Mouse (Mus musculus): Measurements from ENCODE around the gene Ms4a1.

The Ms4a1 gene

GRCm38 (mm10) chr19:11234921-11235735 is 30.9 kb downstream of the Ms4a1 start:
- Histone ChIP-seq H3K9me3 (ENCODE audit: low read length) (no peaks in the 10 kb centered on the region), H3K36me3 (ENCODE audit: insufficient read depth, low read length) (no peaks in the 10 kb centered on the region), H3K4me1 (replicated peaks; ENCODE audit: low read depth, low read length) (no peaks in the 10 kb centered on the region), H3K4me3 (replicated peaks; ENCODE audit: low read length) (no peak overlapping the region), H3K27me3 (ENCODE audit: insufficient read depth, low read length) (no peaks in the 10 kb centered on the region)
- no peak for TF ChIP-seq NANOG (IDR thresholded peaks at IDR 0.05; ENCODE audit: borderline replicate concordance, low read length)
- no peak for TF ChIP-seq POU5F1 (IDR thresholded peaks at IDR 0.05; ENCODE audit: borderline replicate concordance, low read length)
- no peak for TF ChIP-seq CTCF (conservative IDR thresholded peaks at IDR 0.05; ENCODE audit: low read length)

- H3K4me1 ChIP-seq (replicated peaks; ENCODE audit: low read depth, low read length): no peaks in the 10 kb centered on the region
- H3K4me3 ChIP-seq (replicated peaks; ENCODE audit: low read length): no peak overlapping the region
- H3K36me3 ChIP-seq (ENCODE audit: insufficient read depth, low read length): no peaks in the 10 kb centered on the region
- no peak for TF ChIP-seq CTCF (conservative IDR thresholded peaks at IDR 0.05; ENCODE audit: low read length)
- TF ChIP-seq POU5F1 (IDR thresholded peaks at IDR 0.05; ENCODE audit: borderline replicate concordance, low read length): no peak
- no peak for TF ChIP-seq NANOG (IDR thresholded peaks at IDR 0.05; ENCODE audit: borderline replicate concordance, low read length)
- H3K27me3 ChIP-seq (ENCODE audit: insufficient read depth, low read length): no peaks in the 10 kb centered on the region
- no peaks in the 10 kb centered on the region for H3K9me3 ChIP-seq (ENCODE audit: low read length)
These were observed 31.8 kb downstream of the Ms4a1 start for GRCm38 (mm10) chr19:11234244-11234643.

GRCm38 (mm10) chr19:11232348-11232747 is 33.7 kb downstream of the Ms4a1 start, which contains the start of gene Ms4a12:
Ms4a12 (minus strand) TSS chr19:11232448.
- TF ChIP-seq NANOG (IDR thresholded peaks at IDR 0.05; ENCODE audit: borderline replicate concordance, low read length) (no peak), CTCF (conservative IDR thresholded peaks at IDR 0.05; ENCODE audit: low read length) (no peak), POU5F1 (IDR thresholded peaks at IDR 0.05; ENCODE audit: borderline replicate concordance, low read length) (no peak)
- no peaks in the 10 kb centered on the region for H3K9me3 ChIP-seq (ENCODE audit: low read length)
- no peaks in the 10 kb centered on the region for H3K27me3 ChIP-seq (ENCODE audit: insufficient read depth, low read length)
- H3K4me1 ChIP-seq (replicated peaks; ENCODE audit: low read depth, low read length): no peaks in the 10 kb centered on the region
- H3K36me3 ChIP-seq (ENCODE audit: insufficient read depth, low read length): no peaks in the 10 kb centered on the region
- H3K4me3 ChIP-seq (replicated peaks; ENCODE audit: low read length): no peak within 1 kb of the TSS

Measured in E14TG2a.4 (cell line).